Mouse (Mus musculus) forebrain, embryonic 11.5 days (tissue): ENCODE measurements around the gene Srp9. TPM values are rescaled to one million over a fixed set of nuclear protein-coding genes. Genes with fewer than 3 reads are reported as not detected.
"Not testable (repeated sequence)": the region's sequence is repeated elsewhere in the genome, so short reads cannot be mapped to it uniquely, and the experiment has no call there.

Experiments used
- ATAC-seq: fragments of 200-750 bp; cut with Nextera tagmentation; replicated peaks from 2 replicates; pipeline ENCODE4 v1.8.0; 2017; ENCODE audit warnings: moderate TSS enrichment; ENCODE audit not compliant: low FRiP score
- DNase-seq: peaks from one replicate; pipeline ENCODE4 v3.0.0-alpha.2; 2017; ENCODE audit warnings: low spot score
- H3K27ac ChIP-seq: fragments of 300-500 bp; sonication (generic); 2 replicates; pipeline ENCODE4 v1.5.1; 2014; ENCODE audit warnings: low read depth, low read length
- H3K27me3 ChIP-seq: fragments of 300-500 bp; sonication (generic); 2 replicates; pipeline ENCODE4 v1.6.1; 2014; ENCODE audit warnings: mild to moderate bottlenecking, low read length, mixed read lengths; ENCODE audit not compliant: control insufficient read depth, insufficient read depth
- H3K36me3 ChIP-seq: fragments of 300-500 bp; sonication (generic); 2 replicates; pipeline ENCODE4 v1.6.1; 2014; ENCODE audit warnings: mild to moderate bottlenecking, low read length, moderate library complexity, mixed read lengths; ENCODE audit not compliant: control insufficient read depth, insufficient read depth
- H3K4me1 ChIP-seq: fragments of 300-500 bp; sonication (generic); replicated peaks from 2 replicates; pipeline ENCODE4 v1.6.1; 2014; ENCODE audit warnings: low read length, mixed read lengths; ENCODE audit not compliant: control insufficient read depth, insufficient read depth
- H3K4me2 ChIP-seq: fragments of 300-500 bp; sonication (generic); 2 replicates; pipeline ENCODE4 v1.6.1; 2014; ENCODE audit warnings: low read depth, mild to moderate bottlenecking, low read length, moderate library complexity, mixed read lengths; ENCODE audit not compliant: severe bottlenecking
- H3K4me3 ChIP-seq: fragments of 300-500 bp; sonication (generic); 2 replicates; pipeline ENCODE4 v1.5.1; 2014; ENCODE audit warnings: low read depth, low read length
- H3K9ac ChIP-seq: fragments of 300-500 bp; sonication (generic); 2 replicates; pipeline ENCODE4 v1.6.1; 2014; ENCODE audit warnings: low read length
- H3K9me3 ChIP-seq: fragments of 300-500 bp; sonication (generic); 2 replicates; pipeline ENCODE4 v1.6.1; 2016; ENCODE audit warnings: low read length, mixed read lengths; ENCODE audit not compliant: control insufficient read depth
- WGBS: fragments of 180-500 bp; shearing (Covaris S2); extraction: QIAGEN DNeasy Blood & Tissue Kit; methylation state at CpG from one replicate; pipeline ENCODE4 v1.1.7; 2014; 5-methylcytosine and 5-hydroxymethylcytosine counted together
- polyA plus RNA-seq: library from polyadenylated mRNA; unstranded; fragments of >200 nt; fragmentation: Nextera tagmentation; extraction: Ambion mirVana; gene quantifications from 2 replicates; pipeline ENCODE4 v1.2.1, GENCODE M21; 2014

Srp9 gene
- polyA plus RNA-seq, 1 experiment from 2014 or later, result 151 TPM

DNA sequence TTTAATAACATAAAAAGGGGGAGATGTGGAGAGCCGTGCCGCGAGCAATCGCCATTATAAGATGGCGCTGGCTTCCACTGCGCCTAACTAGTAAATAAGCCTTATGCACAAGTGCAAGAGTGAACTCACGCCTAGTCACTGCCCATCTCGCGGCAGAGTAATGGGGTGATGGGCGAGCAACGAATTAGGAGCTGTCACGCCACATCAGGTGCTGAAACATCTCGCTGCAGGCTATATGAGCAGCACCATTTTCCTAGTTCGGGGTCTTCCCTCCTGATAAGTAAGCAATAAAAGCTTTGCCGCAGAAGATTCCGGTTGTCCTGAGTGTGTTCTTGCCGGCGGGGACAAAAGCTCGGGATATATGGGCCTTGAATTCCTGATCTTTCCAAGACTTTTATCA, 52.4 kb downstream of the Srp9 start:
- not testable (repeated sequence) for H3K27me3 ChIP-seq, DNase-seq, H3K9ac ChIP-seq, H3K4me1 ChIP-seq, H3K4me3 ChIP-seq, H3K27ac ChIP-seq, H3K4me2 ChIP-seq, H3K36me3 ChIP-seq, ATAC-seq, H3K9me3 ChIP-seq
- WGBS, result 92% methylated on average over 19 of the region's 19 CpGs

DNA sequence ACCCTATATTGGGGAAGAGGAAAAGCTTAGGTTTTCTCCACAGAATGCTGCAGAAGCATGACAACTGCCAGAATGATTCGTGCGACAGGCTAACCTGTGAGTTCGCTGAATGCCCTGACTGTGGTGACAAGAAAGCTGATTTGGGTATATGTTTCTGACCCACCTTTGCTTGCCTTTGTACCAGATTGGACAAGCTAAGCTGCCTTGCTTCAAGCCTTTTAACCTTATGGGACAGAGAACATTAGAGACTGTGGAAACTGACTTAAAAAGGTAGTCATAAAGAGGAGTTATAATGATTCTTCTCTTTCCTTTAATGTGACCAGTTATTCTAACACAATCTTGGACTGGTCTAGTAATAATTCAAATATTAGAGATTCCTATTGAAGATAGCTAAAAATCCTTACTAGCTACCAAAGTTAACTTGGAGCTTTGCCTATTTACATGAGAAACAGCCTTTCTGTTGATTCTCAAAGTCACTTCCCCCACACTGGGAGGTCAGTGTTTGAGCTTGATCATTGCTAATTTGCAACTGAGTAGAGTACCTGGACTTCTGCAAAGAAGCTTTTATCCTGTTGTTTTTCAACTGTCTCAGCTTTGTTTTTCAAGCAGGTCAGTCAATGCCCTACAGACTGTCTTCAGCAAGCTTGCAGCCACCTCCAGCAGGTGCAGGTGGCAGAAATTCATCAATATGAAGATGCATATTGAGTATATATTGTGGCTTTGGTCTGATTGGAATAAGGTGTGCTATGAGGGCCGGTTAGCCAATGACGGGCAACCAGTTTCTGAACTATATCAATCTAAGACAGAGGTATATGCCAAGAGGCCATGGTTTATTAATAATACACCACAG, 57.1 kb downstream of the Srp9 start:
- 63% methylated on average over 5 of the region's 5 CpGs for WGBS
- H3K9ac ChIP-seq, result no peak overlapping the region

More for the DNA sequence above, 57.1 kb downstream of the Srp9 start:
- no peak overlapping the region for H3K4me2 ChIP-seq
- H3K9me3 ChIP-seq, result no peaks in the 10 kb centered on the region
- no peak overlapping the region for H3K27ac ChIP-seq
- no peaks in the 10 kb centered on the region for H3K27me3 ChIP-seq
- H3K36me3 ChIP-seq, result no peaks in the 10 kb centered on the region
- no peak for DNase-seq
- no peaks in the 10 kb centered on the region for H3K4me1 ChIP-seq
- no peak overlapping the region for H3K4me3 ChIP-seq
- ATAC-seq, result no peak

Other genes starting within 250 kb of the Srp9 start
- gene Enah, start 104.7 kb upstream of the Srp9 start, polyA plus RNA-seq, result 40.8 and 42.4 TPM in 2 replicates
- not detected in 2 replicates for gene Vmn1r1, start 39.7 kb downstream of the Srp9 start, polyA plus RNA-seq
- 61.2 and 65.8 TPM in 2 replicates for gene Degs1, start 158.1 kb downstream of the Srp9 start, polyA plus RNA-seq
- gene Fbxo28, start 216.9 kb downstream of the Srp9 start, polyA plus RNA-seq, result 27.7 and 34.8 TPM in 2 replicates